Mouse (Mus musculus): Measurements from ENCODE around the gene Iqck.

The Iqck gene

GRCm38 (mm10) chr7:118914561-118915165 lies 59.1 kb downstream of the Iqck start:
- DNase-seq (ENCODE audit: low spot score in 2 of 2), result no peak

DNA sequence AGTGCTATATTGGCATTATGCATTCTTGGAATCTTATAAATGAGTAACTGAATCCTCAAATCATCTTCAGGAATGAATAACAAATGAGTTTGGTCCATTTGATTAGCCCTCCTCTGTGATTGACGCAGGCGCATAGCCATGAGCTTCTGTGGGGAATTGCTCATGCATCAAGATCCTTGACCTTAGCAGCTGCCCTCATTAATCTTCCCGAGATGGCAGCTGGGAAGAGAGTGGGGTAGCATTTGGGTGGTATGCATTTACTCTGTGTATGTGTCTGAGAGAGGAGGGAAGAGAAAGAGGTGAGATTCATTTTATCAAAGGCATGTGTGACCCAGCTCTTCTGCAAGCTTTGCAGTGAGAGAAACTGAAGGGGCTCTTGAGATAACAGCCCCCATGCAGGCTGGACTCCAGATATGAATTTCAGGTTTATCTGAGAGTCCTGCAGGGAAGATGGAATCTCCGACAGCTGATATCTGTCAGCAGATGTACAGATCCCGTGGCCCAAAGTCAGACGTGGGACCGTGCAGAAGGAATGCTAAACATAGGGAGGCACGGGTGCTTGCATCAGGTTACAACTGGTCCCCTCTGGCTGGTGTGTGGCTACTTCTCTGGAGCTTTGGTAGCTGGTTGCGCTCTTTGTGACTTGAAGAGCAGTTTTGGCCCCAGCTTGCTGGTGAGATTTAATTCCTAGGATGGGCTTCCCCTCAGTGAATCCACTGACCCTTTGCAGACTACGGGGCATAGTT lies 63.9 kb downstream of the Iqck start:
- no peak for DNase-seq (ENCODE audit: low spot score in 2 of 2)

GRCm38 (mm10) chr7:118922441-118923202 lies 67.1 kb downstream of the Iqck start:
- DNase-seq (ENCODE audit: low spot score in 2 of 2), result no peak

- no peak for DNase-seq (ENCODE audit: low spot score in 2 of 2)
Observed at GRCm38 (mm10) chr7:118925547-118925946, 70.0 kb downstream of the Iqck start.

DNA sequence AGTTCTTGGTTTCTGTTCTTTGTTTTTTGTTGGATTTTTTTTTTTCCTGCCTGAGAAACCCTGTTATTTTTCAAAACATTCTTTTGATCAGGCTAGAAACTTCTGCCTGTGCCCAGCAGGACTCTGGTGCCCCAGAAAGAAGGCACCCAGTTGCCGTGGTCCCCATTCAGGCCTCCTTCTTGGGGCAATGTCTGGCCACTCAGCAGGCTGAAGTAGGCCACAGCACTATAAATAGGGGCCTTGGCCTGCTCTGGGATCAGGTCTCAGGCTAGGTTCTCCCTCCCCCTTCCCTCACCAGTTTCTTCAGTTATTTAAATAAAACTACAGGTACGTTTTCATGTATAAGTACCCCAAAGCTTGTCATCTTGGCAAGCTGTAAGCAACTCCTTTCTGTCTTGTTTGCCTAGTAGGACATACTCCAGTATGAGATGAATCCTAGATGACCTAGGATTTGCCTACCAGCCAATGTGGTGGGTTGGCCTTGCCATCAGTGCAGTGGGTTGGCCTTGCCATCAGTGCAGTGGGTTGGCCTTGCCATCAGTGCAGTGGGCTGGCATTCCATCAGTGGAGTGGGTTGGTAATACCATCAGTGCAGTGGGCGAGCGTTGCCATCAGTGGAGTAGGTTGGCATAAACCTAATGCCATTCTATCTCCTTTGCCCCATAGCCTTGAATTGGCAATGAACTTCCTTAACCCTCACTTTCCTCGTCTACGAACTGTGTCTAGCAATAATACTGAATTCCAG lies 71.1 kb downstream of the Iqck start:
- DNase-seq (ENCODE audit: low spot score in 2 of 2), result no peak

DNA sequence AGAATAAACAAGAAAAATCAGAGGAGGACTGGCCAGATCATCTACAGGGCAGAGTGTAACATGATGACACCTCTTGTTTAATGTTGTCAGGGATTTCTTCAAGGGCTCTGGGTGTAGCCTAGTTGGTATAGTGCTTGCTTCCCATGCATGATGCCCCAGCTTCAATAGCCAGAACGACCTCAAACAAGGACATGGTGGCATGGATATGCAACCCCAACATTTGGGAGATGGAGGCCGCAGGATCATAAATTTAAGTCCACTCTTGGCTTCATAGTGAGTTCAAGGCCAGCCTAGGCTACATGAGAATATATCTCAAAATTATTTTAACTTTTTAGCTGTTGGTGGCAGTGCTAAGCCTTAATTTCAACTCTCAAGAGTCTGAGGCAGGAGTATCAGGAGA lies 71.7 kb downstream of the Iqck start:
- DNase-seq (ENCODE audit: low spot score in 2 of 2), result no peak

GRCm38 (mm10) chr7:118928316-118928715 lies 72.8 kb downstream of the Iqck start:
- DNase-seq (ENCODE audit: low spot score in 2 of 2), result no peak

DNA sequence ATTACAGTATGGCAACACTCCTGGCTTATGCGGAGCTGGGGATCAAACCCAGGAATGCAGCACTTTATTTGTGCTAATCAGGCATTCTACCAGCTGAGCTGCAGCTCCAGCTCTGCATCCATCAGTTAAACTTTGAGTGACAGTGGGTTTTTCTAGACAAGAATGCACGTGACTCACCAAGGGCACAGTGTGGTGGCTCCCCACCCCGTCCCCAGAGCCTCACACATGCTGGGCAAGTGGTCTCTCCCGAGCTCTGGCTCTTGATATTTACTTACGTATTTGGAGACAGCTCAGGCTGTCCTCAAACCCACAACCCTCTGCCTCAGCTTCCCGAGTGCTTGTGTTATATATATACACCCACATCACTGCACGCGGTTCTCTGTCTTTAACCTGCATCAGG lies 73.4 kb downstream of the Iqck start:
- no peak for DNase-seq (ENCODE audit: low spot score in 2 of 2)

- DNase-seq (ENCODE audit: low spot score in 2 of 2), result no peak
Observed at GRCm38 (mm10) chr7:118929601-118930311, 74.2 kb downstream of the Iqck start.

GRCm38 (mm10) chr7:118931502-118932395 lies 76.2 kb downstream of the Iqck start:
- DNase-seq (ENCODE audit: low spot score in 2 of 2), result no peak

DNA sequence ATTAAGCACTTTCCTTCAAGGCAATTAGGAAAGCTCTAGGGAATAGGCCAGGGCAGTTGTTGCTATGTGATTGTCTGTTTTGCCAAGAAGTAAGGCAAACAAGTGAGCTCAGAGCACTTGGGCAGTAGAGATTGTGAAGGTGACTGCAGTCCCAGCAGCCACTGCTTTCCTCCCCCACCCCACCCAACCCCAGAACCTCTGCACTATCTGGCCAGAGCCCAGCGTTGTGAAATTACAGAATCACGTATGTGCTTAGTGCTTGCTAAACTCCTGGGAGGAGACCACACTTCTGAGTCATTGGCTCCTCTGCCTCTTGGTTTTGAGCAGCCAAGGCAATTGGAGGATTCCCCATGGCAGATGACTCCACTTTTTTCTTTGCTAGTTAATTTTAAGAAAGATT lies 79.8 kb downstream of the Iqck start:
- no peak for DNase-seq (ENCODE audit: low spot score in 2 of 2)

DNA sequence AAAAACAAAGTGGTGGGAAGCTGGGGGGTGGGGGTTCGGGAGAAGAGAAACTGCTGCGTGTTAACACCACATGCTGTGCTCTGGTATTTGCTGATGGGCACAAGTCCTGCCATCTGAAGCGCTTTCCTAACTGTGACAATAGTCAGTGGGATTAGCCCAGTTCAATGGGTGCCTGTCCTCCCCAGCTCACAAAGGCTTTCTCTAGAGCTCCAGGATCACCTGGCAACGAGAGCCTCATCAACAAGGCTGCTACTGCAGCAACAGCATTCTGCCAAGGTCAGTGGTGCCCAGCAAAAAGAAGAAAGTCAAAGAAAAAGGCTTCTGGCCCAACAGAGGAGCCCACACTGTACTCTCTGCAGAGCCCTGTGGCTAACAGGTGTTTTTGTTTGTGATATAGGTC lies 81.3 kb downstream of the Iqck start:
- DNase-seq (ENCODE audit: low spot score in 2 of 2), result no peak

- no peak for DNase-seq (ENCODE audit: low spot score in 2 of 2)
Observed at GRCm38 (mm10) chr7:118937469-118938387, 82.2 kb downstream of the Iqck start.

GRCm38 (mm10) chr7:118942297-118942696 lies 86.7 kb downstream of the Iqck start:
- DNase-seq (ENCODE audit: low spot score in 2 of 2), result no peak

- DNase-seq (ENCODE audit: low spot score in 2 of 2), result no peak
Observed at GRCm38 (mm10) chr7:118943170-118943569, 87.6 kb downstream of the Iqck start.

DNA sequence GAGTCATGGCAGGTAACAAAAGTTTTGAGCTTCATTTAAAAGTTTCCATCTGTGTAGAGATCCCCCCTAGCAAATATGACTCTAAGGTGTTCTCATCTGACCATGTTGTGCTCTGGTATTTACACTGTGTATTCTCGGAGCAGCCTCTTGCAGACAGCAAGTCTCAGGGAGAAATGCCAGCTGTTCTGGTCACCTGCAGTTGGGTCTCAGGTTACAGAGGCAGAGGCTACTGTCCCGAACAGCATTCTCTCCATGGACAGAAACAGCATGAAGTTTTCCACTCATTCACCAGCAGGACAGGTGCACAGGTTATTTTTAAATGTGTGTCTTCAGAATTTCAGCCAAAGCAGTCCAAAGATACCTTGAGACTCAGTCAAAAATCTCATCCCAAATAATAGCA lies 89.3 kb downstream of the Iqck start:
- no peak for DNase-seq (ENCODE audit: low spot score in 2 of 2)

- DNase-seq (ENCODE audit: low spot score in 2 of 2), result no peak
Observed at GRCm38 (mm10) chr7:118947241-118947640, 91.7 kb downstream of the Iqck start.

GRCm38 (mm10) chr7:118948677-118949282 lies 93.2 kb downstream of the Iqck start:
- DNase-seq (ENCODE audit: low spot score in 2 of 2), result no peak

DNA sequence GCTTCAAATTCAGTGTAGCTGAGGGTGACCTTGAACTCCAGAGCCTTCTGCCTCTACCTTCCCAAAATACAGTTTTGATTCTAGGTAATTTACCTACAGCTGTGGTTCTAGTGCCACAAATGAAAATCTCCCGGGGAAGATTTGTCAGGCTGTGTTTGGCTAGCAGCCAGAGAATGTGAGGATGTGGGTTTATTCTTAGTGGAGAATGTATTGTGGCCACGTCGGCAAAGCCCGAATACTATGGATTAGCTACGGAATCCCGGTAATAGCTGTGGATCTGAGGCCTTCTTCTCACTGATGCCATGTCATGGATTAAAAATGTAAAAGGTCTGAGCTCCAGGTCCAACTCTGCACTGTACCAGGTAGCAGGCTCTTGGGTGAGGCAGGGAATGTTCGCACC lies 94.2 kb downstream of the Iqck start:
- no peak for DNase-seq (ENCODE audit: low spot score in 2 of 2)
